Mouse (Mus musculus) MEL (cell line): ENCODE measurements at regions not wholly inside any gene's neighbourhood (a gene's known extent, or its start where the extent isn't known, plus 50 kb on each side); places are given as distances from the start of the nearest gene placed in this dataset.

Source experiments
- CTCF ChIP-seq, 3 experiments: IDR thresholded peaks in 2 of 3; conservative IDR thresholded peaks in 1 of 3; 2 replicates each; pipeline ENCODE4 v1.5.1; 2011 to 2012; ENCODE audit warnings: low read length in 3 of 3, low read depth in 2 of 3, mild to moderate bottlenecking in 2 of 3, improper control_type of control experiment in 1 of 3, inconsistent platforms in 1 of 3, mixed read lengths in 1 of 3, moderate library complexity in 1 of 3; ENCODE audit not compliant: control insufficient read depth in 1 of 3, insufficient read depth in 1 of 3, poor library complexity in 1 of 3, severe bottlenecking in 1 of 3
- MAFK ChIP-seq: IDR thresholded peaks from 2 replicates; pipeline ENCODE4 v1.6.1; 2011; ENCODE audit warnings: low read depth, mild to moderate bottlenecking, low read length, improper control_type of control experiment, borderline replicate concordance
- MAX ChIP-seq: IDR thresholded peaks from 2 replicates; pipeline ENCODE4 v1.6.1; 2011; ENCODE audit warnings: low read length, improper control_type of control experiment
- RAD21 ChIP-seq: IDR thresholded peaks from 2 replicates; pipeline ENCODE4 v1.6.1; 2011; ENCODE audit warnings: mild to moderate bottlenecking, low read depth, low read length, improper control_type of control experiment
- TBP ChIP-seq: IDR thresholded peaks from 2 replicates; pipeline ENCODE4 v1.8.0; 2011; ENCODE audit warnings: low read depth, low read length, improper control_type of control experiment
- USF1 ChIP-seq: IDR thresholded peaks from 2 replicates; pipeline ENCODE4 v1.6.1; 2014; ENCODE audit warnings: low read depth, mild to moderate bottlenecking, inconsistent platforms, low read length, improper control_type of control experiment, moderate library complexity

DNA sequence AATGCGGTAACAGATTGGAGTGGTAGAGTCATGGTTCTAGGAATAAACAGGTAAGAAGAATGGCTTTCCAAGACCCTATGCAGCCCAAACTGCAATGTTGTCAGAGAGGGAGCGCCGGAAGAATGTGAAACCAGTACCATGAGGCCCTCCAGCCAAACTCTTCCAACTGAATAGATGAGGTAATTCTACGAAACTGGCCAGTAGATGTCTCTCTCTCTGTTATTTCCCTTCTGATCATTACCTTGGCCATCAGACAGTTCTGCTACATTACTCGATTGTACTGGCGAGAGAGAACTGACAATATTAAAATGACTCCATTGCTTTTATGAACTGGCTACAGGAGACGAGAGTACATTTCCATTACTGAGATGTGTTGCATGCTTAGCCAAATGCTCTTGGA lies 313.8 kb downstream of the Etaa1 start:
- TF ChIP-seq CTCF (IDR thresholded peaks at IDR 0.05 in 2 of 3, conservative IDR thresholded peaks at IDR 0.05 in 1 of 3; ENCODE audit: control insufficient read depth in 1 of 3, insufficient read depth in 1 of 3, low read depth in 2 of 3, low read length in 3 of 3, poor library complexity in 1 of 3, severe bottlenecking in 1 of 3), result no peak; a peak in 1 of 6 replicates
- TF ChIP-seq TBP, result no peak
- TF ChIP-seq RAD21, result no peak; the same call in 1 of the 2 replicates
- no peak for TF ChIP-seq USF1
- TF ChIP-seq MAFK, result no peak
- no peak for TF ChIP-seq MAX
